Mouse (Mus musculus): ENCODE results near the gene Cd5. TPM values are rescaled to one million over a fixed set of nuclear protein-coding genes. Genes with fewer than 3 reads are reported as not detected.

Cd5 gene
- total RNA-seq (2022) = under 1 TPM in 2 of 4 experiments, not detected in 2; 0.12 to 0.27 TPM

DNA sequence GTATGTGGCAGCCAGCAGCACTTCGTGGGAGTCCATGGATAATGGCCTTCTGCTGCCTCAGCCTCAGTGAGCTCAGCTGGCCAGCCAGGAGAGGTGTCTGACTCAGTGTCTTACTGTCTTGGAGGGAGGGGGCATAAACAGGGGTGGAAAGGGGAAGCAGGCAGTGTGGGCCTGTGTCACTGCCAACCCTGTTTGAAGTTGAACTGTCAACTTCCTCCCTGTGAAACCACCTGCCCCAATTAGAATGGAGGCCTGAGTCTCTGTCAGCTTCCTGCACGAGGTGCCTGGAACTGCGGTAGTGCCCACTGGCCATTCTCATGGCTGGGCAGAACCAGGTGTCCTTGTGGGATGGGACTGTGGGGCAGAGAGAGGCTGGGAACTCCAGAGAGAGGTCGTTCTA is at the start of gene Cd5:
Gene Cd5, minus strand, starts transcription at position 192 of the 400 bp plus-strand sequence.
- DNase-seq = no peak

DNA sequence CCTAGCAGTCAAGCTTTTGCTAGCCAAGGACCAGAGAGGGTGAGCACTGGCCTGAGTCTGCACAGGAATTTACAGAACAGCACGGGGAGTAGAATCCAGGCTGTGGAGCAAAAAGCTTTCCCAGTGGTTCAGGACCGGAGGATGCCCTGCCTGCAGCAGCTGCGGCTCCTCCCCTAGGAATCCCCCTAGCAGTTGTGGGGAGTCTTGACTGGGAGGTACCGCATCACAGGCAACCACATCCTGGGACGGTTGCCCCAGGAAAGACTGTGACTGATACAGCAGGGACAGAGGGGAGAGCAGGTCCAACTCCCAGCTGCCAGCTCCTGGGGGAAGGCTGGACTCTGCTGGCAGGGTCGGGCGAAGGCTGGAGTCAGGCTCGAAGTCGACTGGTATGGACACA is 49.4 kb upstream of the Cd5 start:
- no peak for DNase-seq

DNA sequence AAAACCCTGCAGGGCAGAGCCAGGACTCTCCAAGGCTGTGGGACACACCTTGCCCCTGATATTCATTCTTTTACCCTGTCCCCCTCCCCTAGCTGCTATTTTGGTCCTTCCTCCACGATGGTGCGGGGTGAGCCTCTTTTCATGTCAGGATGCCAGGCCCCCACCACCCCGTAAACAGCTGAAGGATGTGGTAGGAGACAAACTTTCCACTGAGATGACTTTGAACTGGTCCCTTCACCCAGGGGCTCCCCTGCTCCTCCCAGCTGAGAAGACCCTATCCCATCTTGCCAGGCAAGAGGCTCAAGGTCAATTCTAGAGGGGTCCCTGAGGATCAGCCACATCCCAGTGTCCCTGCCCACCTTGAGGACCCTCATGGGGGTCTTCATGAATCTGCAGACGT is 48.6 kb upstream of the Cd5 start:
- no peak for DNase-seq

DNA sequence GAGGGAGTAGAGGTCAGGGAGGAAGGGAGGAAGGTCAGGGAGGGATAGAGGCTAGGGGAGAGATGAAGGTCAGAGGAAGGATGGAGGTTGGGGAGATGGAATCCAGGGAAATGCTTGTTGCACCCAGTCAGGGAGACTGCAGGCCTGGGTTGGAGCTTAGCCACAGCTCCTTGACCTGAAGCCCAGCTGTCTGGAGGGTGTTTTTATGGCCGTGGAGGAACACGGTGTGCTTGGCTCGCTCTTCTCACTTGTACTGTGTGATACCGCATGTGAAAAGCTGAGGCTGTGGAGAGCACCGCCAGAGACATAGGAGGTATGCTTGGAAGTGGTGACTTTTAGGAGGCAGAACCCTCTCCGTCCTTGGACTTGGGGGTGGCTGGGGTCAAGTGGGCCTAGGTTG is 48.0 kb upstream of the Cd5 start:
- DNase-seq = no peak

DNA sequence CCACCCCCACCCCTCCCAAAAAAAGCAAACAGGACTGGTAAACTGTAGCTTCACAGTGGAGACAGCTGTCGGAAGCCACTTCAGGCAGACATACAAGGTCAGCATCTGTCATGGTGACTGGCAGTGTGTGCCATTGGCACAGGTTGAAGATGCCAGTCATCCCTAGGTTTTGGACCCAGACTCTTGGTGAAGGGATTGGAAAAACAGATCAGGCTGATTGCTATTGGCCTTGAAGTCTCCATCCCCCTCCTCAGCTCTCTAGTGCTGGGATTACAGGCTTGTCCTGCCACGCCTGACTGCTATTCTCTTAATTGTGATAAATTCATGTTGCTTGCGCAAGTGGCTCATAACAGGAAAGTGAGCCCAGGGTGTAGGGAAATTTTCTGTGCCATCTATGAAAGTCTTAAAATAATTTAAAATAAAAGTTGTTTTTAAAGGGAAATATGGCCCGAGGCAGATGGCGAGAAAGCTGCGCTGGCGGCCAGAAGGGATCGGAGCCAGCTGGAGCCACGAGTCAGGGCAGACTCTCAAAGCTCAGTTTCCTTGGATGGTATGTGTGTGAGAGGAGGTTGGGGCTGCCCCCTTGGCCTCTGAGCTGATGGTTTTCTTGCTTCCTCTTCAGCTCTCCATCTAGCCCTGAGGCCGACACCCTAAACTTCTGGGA is 46.1 kb upstream of the Cd5 start:
- DNase-seq = no peak

DNA sequence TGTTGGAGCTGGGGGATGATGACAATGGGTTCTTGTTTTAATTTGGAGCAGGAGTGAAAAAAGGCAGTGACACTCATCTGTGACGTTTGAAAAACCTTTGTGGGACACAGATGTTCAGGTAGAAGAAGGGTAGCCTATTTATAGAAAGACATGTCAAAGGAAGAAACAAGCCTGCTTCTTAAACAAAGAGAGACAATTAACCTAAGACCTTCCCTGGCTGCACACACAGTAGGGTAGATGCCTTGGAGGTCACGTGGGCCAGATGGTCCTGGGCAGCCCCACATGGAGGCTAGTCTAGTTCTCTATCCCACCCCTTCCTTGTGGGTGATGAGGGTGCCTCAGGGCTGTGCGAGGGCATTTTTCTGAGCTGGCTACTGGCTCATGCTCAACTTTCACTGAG is 45.3 kb upstream of the Cd5 start:
- DNase-seq = no peak

DNA sequence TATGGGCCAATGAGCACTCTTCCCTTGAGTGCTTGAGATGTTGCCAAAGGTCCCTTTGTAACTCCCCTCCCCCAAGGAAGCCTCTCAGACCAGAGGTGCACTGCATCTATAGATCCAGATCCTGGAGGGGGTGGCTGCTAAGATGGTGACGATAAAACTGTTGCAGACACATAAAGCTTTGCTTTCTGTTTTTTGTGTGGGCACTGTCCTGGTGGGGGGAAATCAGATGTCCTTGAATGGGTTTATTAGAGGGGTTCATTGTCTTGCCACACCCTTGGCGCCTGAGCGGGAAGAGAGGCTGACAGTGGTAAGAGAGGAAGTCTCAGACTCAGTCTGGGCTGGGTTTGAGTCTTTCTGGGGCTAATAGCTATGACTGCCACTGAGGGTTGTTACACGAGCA is 44.4 kb upstream of the Cd5 start:
- DNase-seq = no peak

DNA sequence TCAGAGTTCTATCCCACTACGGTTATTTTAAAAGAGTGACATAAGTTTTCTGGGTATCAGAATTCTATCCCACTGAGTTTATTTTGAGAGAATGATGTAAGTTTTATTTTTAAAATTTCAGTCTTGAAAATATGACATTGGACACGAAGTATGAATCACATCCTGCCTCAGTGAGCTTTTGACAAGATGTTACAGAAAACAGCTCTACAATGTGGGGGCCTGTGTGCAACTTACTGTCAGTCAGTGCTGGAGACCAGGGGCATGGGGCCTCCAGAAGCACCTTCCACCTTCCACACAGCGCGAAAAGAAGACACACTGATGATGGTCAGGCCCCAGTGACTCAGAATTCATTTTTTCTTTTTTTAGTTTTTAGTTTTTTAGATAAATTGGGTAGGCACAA is 42.8 kb upstream of the Cd5 start:
- no peak for DNase-seq

DNA sequence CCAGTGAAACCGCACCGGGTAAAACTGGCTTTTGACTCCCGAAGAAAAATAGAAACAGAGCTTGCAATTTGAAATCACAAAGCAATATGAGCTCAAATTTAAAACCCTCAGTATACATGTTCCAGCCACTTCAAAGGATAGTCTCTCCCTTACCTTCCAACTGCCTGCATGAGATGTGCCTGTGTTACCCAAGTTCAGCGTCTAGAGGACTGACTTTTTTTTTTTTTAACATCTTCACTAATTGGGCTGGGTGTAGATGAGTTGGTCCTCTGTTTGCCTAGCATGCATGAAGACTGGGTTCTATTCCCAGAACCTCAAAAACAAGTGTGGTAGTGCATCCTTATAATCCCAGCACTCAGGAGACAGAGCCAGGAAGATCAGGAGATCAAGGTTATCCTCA is 38.1 kb upstream of the Cd5 start:
- DNase-seq = no peak

DNA sequence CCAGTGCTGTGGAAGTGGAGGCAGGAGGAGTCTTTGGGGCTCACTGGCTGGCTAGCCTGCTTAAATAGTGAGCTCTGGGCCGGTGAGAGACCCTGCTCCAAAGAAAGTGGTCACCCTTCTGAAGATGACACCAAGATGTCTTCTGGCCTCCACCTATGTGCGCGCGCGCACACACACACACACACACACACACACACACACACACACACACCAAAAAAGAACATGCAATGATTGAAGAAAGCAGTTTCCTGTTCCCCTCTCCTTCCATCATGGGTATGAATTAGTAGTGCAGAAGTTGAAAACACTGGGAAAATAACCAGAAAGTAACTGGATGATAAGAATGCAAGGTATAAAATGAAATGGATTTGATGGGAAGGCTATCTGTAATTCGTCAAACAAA is 35.3 kb upstream of the Cd5 start:
- no peak for DNase-seq

DNA sequence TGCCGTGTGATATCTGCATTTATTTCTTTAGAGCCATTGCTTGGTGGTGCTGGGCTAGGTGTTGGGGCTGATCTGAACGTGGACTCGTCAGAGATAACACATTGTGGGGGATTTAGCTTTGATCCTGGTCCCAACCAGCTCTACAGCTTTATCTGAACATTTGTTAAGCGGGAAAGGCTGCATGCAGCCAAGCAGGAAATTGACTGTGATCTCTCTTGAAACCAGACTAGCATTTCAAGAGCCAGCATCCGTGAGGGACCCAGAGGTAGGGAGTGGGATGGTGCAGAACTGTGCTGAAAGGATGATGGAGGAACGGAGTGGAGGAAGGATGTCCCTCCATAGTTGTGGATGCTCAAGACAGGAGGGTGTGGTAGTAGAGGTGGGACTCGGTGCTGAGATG is 34.6 kb upstream of the Cd5 start:
- DNase-seq = no peak

DNA sequence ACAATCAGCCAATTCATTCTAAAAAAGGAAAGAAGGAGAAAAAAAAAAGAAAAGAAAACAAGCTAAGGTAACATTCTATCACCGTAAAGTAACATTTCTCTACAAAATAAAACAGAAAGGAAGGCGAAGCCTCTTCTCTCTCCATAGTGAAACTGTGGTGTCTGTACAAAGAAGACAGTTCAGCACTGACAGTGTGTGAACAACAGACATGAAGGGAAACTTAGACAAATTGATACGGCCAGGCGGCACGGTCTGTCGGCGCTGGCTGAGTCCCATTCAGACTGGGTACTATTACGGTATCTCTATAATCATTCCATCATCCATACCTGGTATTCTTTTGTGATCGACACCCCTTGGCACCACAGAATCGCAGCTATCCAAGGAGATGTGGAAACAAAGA is 34.1 kb upstream of the Cd5 start:
- DNase-seq = no peak

DNA sequence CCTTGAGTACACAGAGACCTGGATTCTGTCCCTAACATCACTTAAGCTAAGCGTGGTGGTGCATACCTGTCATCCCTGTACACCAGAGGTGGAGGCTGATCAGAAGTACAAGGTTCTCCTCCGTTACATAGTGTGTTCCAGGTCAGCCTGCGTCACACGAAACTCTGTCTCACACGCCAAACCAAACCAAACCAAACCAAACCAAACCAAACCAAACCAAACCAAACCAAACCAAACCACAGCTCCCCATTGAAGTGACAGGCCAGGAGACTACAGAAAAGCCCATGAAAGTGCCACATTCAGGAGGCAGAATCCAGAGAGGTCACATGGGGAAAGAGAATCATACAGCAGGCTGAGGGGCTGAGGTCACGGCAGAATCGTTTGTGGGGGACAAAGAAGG is 33.2 kb upstream of the Cd5 start:
- DNase-seq = no peak

DNA sequence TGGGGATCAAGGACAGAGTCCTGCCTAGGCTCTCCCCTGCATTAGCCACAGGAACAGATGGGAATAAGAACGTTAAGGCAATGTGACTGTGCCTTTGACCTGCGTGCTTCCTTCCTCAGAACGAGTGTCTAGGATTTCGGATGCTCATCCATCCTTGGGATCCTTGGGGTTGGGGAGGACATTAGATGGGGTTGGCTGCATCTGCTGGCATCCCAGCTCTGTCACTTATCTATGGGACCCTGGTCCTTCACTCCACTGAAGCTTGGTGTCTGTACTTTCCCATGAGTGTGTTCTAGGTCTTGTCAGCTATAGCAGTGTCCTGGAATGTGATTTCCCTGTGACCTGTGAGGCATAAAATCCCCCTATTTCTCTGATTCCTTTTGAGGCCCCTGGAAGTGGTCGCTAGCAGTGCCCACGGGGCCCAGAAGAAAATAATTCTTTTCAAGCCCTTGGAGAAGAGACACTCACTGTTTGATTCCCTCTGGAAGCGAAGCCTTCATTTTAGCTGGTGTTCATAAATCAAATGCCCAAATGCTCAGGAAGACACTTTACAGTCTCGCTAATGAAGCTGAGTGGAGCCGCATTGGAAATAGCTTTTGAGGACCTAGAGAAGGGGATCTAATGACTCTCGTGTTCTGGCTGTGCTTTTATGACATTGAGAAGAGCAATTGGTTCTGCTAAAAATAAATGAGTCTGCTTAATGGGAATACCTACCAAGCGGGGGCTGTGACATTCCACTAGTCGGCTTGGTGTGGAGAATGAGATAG is 30.8 kb upstream of the Cd5 start:
- DNase-seq = no peak

DNA sequence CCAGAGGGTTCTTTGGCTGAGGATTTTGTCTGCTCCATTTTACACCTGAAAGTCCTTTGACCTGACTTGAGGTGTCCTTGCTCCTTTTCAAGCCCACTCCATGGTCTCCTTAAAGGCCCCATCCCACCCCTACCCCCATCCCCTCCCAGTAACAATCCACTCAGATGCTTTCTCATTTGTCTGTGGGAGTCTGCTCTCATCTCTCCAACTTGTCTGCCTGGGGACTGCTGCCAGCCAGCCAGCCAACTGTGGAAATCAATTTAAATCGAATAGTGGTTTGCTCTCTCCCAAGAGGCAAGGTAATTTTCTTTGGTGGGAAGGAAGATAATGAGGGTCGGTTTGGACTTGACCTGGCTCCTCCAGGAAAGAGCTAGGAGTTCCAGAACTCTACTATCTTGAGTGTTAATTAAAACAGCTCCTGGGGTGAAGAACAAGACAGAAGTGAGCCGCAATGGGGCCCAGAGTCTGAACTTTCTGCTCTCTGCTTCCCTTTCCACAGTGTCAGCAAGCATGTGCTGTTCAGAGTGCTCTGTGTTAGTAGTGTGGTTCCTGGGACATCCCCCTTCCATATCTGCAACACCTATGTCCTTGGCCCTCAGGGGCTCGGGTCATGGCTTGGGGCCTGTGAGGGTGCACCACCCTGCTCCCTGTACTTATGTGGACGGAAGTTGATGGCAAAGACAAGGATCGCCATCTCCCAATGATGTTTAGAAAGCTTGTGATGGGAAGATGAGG is 30.1 kb upstream of the Cd5 start:
- DNase-seq = no peak

DNA sequence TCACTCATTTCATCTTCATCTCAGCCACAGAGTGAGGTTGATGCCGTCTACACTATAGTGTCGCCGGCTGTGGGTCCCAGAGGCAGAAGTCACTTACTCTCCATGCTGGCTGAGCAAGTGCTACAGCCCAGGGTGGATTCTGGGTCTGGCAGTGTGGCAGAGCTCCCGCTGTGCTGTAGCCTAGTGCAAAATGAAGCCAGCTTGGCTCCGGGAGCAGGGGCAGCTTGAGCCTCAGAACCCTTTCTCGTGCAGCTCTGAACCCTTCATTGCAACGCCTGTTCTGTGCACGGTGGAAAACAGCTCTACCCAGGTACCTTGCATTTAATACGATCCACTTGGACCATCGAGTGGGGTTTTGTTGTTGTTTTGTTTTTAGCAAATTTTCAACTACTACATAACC is 28.8 kb upstream of the Cd5 start:
- DNase-seq = no peak

DNA sequence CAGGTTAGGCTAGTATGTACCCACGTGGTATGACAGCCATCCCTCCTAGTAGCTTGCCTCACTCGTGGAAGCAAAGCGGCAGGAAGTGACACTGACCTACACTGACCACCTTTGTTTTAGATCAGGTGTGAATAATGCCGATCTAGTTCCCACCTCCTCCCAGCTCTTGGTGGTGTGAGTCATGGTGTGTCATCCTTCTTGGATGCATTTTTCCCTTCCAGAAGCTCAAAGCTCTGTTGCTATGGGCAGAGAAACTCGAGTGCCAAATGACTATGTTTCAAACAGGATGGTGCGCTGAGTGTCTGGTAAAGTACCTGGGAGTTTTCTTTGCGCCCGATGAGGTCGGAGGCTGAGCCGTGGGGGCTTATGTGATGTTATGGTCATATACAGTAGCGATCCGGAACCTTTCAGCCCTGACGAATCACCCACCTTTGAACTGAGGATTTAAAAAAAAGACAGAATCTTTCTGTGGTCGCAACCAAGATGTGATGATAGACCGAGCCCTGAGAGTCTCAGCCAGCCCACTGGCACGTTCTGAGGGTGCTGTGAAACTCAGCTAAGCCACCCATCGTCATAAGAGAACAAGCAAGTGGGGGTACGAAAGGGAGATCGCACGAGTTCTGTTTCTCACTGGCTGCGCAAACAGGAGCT is 24.7 kb upstream of the Cd5 start:
- no peak for DNase-seq

DNA sequence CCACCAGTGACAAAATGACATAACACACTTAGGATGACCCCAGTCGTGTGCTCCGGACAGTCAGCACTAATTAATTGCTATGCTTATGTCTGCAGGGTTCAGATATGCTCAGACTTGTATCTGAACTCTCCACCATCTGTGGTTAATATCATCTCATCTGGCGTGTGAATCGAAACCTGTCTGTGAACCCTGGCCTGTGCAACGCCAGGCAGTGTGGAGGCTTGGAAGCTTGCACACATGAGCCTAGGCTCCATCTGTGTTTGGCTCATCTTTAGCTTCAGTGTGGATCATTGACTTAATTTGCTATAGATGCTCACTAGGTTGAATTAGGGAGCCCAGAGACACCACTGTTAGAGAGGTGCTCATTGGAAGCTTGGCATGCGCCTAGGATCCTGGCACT is 23.7 kb upstream of the Cd5 start:
- DNase-seq = no peak

DNA sequence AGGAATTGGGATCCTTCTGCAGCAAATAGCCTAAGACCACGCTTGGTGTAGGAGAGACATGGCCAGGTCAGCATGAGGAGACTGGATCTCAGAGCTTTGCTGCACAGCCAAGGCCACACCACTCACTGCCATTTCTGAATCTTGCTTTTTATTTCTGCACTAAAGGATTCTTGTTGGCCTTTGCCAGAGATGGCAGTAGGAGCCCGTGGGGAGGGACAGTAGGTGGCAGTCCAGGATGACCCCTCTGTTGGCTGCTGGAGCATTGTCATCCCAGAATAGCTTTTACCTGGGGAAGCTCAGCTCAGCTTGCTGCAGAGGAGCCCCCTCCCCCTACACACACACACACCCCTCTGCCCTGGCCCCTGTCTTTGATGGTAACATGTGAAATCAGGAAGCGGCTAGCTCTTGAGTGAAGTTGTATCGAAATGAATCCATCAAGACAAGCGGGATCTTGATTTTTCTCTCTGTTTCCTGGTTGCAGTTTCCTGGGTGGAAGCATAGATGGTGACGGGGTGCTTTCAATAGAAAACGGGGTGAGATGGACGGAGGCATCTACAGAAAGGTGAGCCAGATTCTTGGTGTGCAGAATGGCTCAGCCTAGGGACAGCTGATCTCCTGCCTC is 23.1 kb upstream of the Cd5 start:
- no peak for DNase-seq

DNA sequence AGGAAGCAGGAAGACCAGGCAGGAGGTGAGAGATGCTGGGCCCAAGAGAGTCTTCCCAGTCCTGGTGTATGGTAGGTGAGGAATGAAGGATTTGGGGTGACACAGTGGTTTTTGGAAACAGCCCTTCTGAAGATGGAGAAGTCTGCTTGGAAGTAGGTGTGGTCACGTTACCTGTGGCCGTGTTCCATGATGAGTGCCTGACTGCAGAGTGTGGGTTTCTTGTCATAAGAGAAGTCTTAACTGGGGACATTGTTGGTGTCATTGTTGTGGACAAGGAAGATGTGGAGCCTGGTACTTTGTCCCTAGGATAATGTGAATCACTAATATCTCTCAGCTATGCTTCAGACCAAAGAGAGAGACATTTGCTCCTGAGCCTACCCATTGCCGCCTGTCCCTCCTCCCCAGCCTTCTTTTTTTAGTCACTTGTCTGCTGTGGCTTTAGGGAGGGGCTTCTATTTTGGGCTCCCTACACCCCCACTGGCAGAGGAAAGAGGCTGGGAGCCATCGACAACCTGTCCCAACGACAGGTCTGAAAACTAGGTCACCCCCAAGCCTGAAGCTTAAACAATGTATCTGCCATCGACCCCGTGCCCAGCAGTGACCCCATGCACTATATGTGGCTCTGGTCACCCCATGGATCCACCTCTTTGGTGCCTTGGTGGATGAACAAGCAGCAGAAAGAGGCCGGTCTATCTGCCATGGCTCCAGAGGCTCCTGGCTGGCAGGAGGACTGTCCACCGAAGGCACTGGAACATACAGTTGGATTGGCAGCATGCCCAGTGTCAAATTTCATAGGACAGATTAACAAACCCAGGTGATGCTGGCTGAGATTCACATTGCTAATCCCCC is 21.4 kb upstream of the Cd5 start:
- DNase-seq = no peak

DNA sequence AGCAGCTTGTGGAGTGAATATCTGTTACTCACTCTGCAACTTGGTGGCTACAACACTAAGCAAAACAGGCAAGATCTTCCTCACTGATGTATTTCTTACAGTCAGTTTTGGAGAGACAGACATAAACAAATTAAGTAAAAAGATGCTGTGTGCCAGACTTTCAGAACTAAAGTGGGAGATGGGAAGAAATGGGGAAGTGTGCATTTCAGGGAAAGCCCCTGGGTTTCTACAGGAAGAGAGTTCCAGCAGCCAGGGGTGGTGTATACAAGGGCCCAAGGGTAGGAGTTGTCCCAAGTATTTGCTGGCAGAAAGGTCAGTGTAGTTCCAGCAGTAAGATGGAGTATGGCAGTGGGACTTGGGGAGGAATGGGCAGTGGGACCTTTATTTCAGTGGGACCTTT is 20.7 kb upstream of the Cd5 start:
- DNase-seq = no peak

DNA sequence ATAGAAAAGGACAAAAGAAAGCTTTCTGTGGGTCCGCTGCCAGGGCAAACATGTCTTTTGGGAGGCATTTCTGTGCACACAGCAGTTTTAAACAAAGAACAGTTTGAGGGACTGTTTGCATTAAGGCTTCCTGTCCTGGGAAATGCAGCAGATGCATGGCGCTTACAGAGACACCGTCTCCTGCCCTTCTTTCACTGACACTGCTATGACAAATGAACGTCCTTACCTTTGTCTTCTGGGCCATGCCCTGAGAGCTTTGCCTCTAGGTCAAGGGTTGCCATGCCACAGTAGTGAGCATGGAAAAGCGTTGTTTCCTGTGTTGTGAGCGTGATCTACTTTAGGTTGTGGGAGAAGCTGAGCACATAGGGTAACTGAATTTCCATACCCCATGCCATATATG is 19.9 kb upstream of the Cd5 start:
- DNase-seq = no peak
